Mouse (Mus musculus) hindbrain, embryonic 12.5 days (tissue): Measurements from ENCODE around the gene Tldc2. TPM values are rescaled to one million over a fixed set of nuclear protein-coding genes. Genes with fewer than 3 reads are reported as not detected.

Source experiments
- polyA plus RNA-seq: library from polyadenylated mRNA; unstranded; fragments of >200 nt; fragmentation: Nextera tagmentation; extraction: Ambion mirVana; gene quantifications from 2 replicates; pipeline ENCODE4 v1.2.1, GENCODE M21; 2016

The Tldc2 gene
- polyA plus RNA-seq, 1 experiment from 2014 or later = not detected

Other genes with a start within 250 kb of the Tldc2 start
- 60.1 and 64.4 TPM in 2 replicates for gene Tgif2, start 247.0 kb upstream of the Tldc2 start, polyA plus RNA-seq
- 10.0 and 10.7 TPM in 2 replicates for gene 4930518I15Rik, start 229.1 kb upstream of the Tldc2 start, polyA plus RNA-seq
- gene Rab5if, start 223.9 kb upstream of the Tldc2 start, polyA plus RNA-seq = 170 and 175 TPM in 2 replicates
- 0.23 and 0.34 TPM in 2 replicates for gene Sla2, start 199.9 kb upstream of the Tldc2 start, polyA plus RNA-seq
- 55.6 and 58.7 TPM in 2 replicates for gene Ndrg3, start 95.0 kb upstream of the Tldc2 start, polyA plus RNA-seq
- 35.1 and 36.5 TPM in 2 replicates for gene Dsn1, start 79.9 kb upstream of the Tldc2 start, polyA plus RNA-seq
- gene Soga1, start 7.8 kb upstream of the Tldc2 start, polyA plus RNA-seq = 7.7 and 8.6 TPM in 2 replicates
- gene Samhd1, start 48.2 kb downstream of the Tldc2 start, polyA plus RNA-seq = 17.2 and 20.2 TPM in 2 replicates
- gene Rbl1, start 117.5 kb downstream of the Tldc2 start, polyA plus RNA-seq = 18.1 and 20.8 TPM in 2 replicates
- 224 and 239 TPM in 2 replicates for gene Rpn2, start 192.0 kb downstream of the Tldc2 start, polyA plus RNA-seq
- 0.62 and 0.68 TPM in 2 replicates for gene Mroh8, start 192.5 kb downstream of the Tldc2 start, polyA plus RNA-seq